Mouse (Mus musculus): Measurements from ENCODE around the gene 3110009E18Rik.

DNA sequence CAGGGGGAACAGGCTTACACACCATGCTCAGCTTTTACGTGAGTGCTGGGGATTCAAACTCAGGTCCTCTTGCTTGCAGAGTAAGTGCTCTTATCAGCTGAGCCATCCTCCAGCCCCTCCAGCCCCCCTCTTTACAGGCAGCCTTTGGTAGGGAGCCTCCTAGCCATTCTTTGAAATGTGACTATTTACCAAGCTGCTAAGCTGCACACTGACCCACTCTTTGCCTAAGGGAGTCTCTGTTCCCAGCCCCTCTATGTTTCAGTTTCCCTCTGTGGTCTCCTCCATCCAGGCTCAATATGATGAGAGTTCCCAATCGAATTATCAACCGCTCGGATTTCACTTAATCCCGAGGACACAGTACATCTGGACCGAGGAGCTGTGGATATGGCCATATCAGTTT is 65.2 kb downstream of the 3110009E18Rik start:
- TF ChIP-seq CTCF (IDR thresholded peaks at IDR 0.05; ENCODE audit: low read depth) = no peak
- TF ChIP-seq EP300 (IDR thresholded peaks at IDR 0.05; ENCODE audit: low read depth) = no peak
